Mouse (Mus musculus) heart, postnatal 14 days (tissue): Measurements from ENCODE around the gene Myrfl. TPM values are rescaled to one million over a fixed set of nuclear protein-coding genes. Genes with fewer than 3 reads are reported as not detected.
A peak's percentile ranks its signal among the peaks of the same experiment; 100 is the strongest.

ENCODE experiments used
- DNase-seq, 2 experiments: peaks; one replicate each; pipeline ENCODE4 v3.0.0; 2021 to 2022
- intact Hi-C: fragments of 180-260 bp; cut with DNase I; formaldehyde crosslinking; loops from one replicate; pipeline ENCODE4 v1.15.1; 2025
- long read RNA-seq, 2 experiments: library from polyadenylated mRNA; stranded (forward); transcript quantifications; one replicate each; pipeline ENCODE4 v2.0.0; 2021
- total RNA-seq, 2 experiments: library from RNA; stranded (reverse); gene quantifications; 2 replicates each; pipeline ENCODE4 v1.2.3; 2021

The Myrfl gene
- under 1 TPM; 0.72 to 0.76 TPM for total RNA-seq
- long read RNA-seq, experiment 1, partial matches to known transcripts = 0 of 1 reads
- long read RNA-seq, experiment 1, other reads (novel, unspliced or antisense) = 1 of 1 reads
- long read RNA-seq, experiment 2, partial matches to known transcripts = 1 of 1 reads
- long read RNA-seq, experiment 2, other reads (novel, unspliced or antisense) = 0 of 1 reads

DNA sequence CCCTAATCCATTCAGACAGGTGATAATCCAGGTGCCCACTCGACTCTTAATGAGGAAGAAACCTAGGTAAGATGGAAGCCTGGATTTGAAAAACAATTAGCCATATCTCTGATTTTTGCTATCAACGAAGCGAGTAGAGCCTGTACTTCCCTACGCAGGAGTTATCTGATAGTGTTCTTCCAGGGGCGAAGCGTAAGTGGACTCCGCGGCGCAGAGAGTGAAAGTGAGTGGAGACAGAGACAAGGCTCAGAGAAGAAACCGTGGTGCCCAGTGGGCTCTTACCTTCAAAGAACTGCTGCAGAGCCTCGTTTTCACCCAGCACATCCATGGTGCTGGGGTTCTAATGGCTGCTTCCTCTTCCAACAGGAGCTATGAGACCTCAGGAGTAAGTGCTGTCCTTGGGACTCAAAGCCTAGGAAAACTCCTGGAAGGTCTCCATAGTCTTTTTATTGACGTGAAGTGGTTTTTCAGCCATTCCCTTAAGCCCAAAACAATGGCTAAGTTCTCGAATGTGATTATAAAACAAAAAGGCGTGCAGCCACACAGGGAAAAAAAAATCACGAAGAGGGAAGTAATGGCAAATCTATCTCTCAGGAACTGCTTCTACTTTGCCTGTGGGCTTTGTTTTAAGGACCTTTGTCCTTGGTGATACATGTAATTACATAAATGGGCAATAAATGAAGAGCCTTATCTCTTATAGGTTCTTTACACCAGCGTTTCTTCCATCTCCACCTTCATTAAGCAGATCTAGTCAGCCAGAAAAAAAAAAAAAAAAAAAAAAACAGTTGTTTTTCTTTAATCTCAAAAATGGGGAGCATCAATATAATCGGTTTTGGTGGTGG is at the start of gene Myrfl:
Gene Myrfl (minus strand): TSS at position 584 of the 842 bp plus-strand sequence.
- DNase-seq = no peak
- intact Hi-C loops = no loop called here

DNA sequence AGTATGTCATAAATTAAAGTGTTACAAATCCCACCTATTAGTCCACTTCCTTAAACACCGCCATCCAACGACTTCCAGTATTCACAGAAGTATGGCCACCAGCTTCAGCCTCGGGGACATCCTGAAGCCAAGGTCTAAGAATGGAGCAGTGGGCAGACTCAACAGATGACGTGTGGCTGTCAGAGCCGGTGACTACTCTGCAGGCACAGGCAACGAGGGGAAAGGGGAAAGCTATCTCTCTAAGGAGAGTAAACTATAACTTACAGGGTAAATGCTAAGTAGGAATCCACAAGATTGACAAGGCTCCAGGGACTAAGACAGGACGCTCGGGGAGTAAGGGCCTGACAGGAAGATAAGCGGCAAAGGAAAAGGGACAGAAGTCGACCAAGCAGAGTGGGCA is 48.2 kb upstream of the Myrfl start:
- intact Hi-C loops = loop anchor here (5.0 to 10.0 kb wide), 2 partner anchors 90 to 262 kb away; no protein-coding TSS in a partner anchor
- DNase-seq = no peak

DNA sequence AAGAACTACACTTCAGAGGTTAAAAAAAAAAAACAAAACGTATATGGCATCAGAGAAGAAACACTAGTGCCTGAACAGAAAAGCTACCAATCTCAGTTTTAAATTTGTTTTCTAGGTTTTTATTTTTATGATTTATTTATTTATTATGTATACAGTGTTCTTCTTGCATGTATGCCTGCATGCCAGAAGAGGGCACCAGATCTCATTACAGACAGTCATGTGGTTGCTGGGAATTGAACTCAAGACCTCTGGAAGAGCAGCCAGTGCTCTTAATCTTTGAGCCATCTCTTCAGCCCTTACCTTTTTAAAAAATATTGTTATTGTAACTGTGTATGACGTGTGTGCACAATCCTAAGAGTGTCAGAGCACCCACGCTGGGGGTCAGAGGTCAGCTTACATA is 47.4 kb upstream of the Myrfl start:
- no peak for DNase-seq
- intact Hi-C loops = loop anchor here (10.0 kb wide), 1 partner anchor 91 kb away; no protein-coding TSS in a partner anchor

DNA sequence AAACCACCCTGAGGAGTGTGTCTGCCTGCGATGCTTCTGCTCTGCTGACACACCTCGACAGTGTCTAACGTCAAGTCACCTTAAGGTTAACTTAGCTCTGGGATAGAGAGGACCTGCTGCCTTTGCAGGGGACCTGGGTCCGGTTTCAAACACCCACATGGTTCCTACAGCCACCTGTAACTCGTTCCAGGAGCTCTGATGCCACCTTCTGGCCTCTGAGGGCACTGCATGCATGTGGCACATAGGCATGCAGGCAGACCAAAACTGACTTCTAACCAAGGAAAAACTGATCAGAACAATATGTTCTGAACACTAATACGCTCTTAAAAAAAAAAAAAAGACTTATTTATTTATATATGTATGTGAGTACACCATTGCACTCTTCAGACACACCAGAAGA is 46.3 kb upstream of the Myrfl start:
- intact Hi-C loops = loop anchor here (10.0 kb wide), 1 partner anchor 92 kb away; no protein-coding TSS in a partner anchor
- DNase-seq = peak in 1 of 2 experiments; percentile 29

DNA sequence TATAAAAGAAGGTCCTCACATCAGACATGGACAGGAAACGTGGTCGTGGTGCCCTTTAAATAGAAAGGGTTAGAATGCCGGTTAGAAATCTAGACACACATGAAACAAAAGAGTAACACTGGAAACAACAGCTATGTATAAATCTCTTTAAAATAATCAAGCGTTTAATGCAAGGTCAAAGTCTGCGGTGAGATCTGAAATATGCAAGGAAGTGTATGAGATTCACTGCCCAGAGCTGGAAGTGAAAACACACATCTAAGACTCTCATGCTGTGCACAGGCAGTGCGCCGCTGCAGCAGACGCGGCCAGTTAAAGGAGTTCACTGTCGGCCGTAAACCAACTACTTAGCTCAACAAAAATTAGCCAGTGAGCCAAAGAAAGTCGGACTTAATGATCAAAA is 38.3 kb upstream of the Myrfl start:
- no peak for DNase-seq
- intact Hi-C loops = no loop called here

DNA sequence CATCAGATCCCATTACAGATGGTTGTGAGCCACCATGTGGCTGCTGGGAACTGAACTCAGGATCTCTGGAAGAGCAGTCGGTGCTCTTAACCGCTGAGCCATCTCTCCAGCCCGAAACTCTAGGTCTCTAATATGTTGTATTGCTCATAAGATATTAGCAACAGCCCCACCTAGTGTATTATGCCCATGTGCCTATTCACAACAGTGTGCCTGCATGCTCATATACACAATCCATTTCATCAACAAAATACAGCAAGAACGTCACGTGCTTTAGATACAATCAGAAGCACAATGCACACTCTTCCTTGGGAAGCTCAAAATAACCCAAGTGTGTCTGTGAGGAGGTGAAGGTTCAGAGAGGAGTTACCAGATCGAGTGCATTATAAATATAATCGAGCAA is 37.1 kb upstream of the Myrfl start:
- no peak for DNase-seq
- intact Hi-C loops = no loop called here

DNA sequence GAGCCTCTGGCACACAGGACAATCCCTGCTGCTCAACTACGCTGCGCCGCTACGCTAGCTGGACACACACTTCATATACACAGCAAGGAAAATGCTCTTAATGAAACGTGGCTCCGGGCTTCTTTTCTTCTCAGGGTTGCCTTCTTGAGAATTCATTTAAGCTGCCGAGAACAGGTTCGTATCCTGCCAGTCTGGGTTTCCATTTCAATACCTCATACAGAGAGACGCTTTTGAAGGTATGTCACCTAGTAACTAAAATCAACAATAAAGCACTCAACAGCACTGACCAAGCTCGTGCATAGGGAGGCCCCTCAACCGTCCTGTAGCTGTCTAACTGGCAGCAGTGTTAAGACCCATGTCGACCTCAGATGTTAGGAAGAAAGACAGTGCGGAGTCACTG is 35.7 kb upstream of the Myrfl start:
- intact Hi-C loops = no loop called here
- DNase-seq = no peak

DNA sequence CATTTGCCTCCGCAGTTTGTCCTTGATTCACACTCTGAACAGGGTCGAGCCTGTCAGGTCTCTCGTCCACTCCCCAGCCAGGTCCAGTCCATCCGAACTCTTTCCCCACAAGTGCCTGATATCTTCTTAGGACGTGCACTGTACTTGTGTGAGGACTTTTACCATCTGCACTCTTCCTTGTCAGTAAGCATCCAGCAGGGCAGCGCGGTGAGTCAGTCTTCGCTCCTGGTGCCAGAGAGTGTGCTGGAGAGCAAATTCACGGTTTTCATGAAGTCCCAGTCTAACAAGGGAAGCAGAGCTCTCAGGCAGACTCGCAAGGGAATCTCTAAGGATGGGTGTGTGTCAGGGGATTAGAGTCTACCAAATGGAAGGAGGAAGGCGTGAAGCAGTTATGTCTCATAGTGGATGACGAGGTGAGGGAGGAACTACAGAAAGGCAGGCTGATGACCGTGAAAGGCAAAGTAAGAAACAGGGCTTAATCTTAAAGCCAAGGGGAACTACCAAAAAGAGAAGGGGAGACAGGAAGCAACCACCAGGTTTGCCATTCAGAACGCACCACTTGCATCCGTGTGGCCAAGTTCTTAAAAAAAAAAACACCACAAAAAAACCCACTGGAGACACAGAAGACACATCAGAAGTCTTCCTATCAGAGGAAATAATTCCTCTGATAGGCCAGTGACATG is 34.9 kb upstream of the Myrfl start:
- intact Hi-C loops = no loop called here

DNA sequence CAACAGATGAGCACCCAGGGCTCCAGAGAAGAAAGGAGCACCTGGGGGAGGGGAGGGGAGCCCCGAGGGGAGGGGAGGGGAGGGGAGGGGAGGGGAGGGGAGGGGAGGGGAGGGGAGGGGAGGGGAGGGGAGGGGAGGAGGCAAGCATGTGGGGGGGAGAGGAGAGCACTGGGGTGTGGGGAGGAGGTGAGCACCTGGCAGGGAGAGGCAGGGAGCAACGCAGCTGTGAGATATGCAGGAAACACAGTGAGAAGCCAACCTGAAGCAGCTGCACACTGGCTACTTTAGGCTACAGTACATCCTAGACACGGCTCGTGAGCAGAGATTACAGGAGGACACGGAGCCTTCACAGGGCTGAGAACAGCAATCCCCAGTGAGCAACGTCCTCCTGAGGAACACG is 34.2 kb upstream of the Myrfl start:
- no peak for DNase-seq
- intact Hi-C loops = no loop called here

More for the DNA sequence above, 34.9 kb upstream of the Myrfl start:
- DNase-seq = no peak

DNA sequence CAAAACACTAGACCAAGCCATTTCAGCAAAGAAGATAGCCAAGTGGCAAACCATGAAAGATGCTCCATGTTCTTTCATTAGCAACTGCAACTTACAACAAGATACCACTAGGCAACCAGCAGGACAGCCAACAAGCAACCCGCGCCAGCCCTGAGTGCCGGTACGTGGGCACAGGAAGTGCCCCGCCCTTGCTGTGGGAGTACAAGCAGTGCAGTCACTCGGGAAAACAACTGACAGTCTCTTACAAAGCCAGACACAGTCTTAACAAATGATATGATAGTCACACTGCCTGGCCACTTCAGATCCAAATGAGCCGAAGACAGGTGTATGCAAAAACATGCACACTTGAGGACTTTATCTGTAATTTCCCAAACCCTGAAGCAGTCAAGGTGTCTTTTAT is 33.8 kb upstream of the Myrfl start:
- intact Hi-C loops = no loop called here
- DNase-seq = peak in 1 of 2 experiments; percentile 29

DNA sequence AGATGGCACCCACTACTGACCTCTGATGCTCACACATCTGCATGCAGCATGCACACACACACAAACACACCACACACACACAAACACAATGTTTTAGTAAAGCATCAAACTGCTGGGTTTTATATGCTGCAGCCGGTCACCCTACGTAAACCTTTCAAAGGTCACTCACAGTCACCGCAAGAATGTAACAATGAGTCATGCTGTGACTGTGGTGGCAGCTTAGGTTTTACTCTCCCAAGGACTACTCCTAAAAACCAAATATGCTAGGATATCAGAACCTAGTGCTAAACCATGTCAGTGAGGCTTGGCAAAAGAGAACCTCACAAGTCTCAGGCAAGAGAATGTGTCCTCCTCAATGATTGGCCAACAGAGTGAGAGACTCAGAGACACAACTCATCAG is 32.1 kb upstream of the Myrfl start:
- intact Hi-C loops = no loop called here
- DNase-seq = no peak

DNA sequence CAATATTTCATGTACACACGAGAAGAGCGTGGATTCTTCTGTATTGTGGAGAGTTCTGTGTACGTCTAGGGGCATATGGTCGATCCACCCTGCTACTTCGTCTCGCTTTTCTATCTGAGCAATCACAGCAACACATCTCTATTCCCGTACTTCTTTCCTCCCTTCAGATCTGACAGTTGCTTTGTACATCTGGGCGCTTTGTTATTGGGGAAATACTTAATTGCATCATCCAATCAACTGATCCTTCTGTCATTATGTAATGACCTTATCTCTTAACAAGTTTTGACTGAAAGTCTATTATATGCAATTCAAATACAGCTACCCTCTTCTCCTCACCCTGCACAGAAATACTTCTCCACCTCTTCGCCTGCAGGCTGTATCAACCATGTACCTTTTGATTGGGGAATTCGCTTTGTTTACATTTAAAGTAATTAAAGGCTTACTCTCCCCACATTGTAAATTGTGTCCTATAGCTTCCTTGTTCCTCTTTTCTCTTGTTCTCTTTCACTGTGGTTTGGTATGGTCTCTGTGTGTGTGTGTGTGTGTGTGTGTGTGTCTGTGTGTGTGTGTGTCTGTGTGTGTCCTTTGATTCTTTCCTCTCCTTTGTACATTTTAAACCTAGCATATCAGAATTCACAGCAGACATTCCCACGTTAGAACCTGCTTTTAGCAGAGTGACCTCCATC is 29.9 kb upstream of the Myrfl start:
- intact Hi-C loops = no loop called here

DNA sequence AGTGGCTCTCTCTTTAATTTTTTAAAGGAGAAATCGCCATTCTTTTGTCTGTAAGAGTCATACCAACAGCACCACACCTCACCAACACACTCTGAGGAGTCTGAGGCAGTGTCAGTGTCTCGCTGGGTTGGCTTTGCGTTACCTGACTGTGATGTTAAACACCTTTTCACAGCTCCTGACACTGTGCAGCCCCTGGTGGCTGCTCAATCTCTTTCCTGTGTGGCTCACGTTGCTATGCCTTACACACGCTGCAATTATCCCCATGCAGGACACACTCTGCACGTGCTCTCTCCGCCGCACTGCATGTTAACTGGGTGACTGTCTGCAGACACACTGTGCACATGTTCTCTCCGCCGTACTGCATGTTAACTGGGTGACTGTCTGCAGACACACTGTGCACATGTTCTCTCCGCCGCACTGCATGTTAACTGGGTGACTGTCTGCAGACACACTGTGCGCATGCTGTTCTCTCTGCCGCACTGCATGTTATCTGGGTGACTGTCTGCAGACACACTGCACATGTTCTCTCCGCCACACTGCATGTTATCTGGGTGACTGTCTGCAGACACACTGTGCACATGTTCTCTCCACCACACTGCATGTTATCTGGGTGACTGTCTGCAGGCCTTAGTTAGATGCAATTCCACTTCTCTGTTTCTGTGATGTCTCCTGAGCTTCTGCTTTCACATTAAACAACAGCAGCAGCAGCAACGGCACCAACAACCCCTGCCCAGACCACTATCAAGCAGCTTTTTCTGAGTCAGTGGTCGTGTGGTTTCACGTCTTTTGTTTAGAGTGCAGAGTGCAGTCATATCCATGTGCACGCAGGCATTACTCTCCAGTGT is 27.2 kb upstream of the Myrfl start:
- DNase-seq = no peak

More for the DNA sequence above, 29.9 kb upstream of the Myrfl start:
- no peak for DNase-seq

DNA sequence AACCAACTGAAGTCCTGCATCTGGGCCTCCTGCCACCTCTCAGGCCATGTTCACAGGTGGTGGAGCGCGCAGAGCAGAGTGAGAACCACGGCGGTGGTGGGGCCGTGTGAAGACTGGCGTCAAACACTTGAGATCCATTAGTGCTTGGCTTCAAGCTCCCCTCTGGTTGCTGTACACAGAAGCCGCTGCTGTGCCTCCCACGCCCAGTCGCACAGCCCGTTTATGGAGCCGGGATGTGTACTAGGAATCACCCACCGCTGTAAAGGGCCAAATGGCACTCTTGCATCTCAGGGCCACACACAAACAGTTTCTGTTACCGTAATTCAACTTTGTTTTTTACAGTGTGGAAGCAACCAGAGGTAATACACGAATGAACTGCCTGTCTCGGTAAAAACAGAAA is 25.4 kb upstream of the Myrfl start:
- intact Hi-C loops = no loop called here

More for the DNA sequence above, 27.2 kb upstream of the Myrfl start:
- intact Hi-C loops = no loop called here

DNA sequence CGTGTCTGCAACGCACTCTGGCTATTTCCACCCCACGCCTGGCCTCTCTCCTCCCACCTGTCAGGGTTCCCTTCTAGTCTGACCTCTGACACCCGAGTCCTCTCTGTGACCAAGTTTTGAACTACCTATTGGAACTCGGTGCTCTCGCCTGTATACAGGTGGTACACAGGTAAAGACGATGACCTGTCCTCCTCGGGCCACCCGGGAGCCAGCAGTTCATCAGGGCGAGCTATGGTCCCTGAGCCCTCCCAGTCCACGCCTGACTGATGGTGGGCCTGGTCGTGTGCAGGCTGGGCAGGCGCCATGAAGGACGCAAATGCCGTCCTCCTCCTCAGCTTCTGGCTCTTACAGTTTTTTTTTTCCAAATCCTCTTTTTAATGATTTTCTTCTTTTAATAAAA is 24.7 kb upstream of the Myrfl start:
- intact Hi-C loops = no loop called here
- no peak for DNase-seq

More for the DNA sequence above, 25.4 kb upstream of the Myrfl start:
- no peak for DNase-seq

DNA sequence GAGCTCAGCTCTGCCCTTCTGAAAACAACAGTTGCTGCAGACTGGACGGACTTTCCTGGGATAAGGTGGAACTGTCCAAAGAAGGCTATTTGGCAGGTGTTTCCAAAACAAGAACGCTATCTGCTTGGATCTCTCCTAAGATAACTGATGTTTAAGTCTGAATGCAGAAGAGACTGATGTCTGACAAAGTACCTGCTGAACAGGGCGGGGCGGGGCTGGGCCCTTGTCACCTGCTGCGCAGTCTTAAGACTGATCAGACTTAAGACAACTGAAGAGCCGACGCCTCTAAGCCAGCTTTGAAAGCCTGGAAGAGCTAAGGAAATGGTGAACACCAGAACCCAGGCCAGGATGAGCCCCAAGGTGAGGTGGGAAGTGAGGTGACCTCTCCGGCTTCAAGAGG is 23.9 kb upstream of the Myrfl start:
- intact Hi-C loops = no loop called here

DNA sequence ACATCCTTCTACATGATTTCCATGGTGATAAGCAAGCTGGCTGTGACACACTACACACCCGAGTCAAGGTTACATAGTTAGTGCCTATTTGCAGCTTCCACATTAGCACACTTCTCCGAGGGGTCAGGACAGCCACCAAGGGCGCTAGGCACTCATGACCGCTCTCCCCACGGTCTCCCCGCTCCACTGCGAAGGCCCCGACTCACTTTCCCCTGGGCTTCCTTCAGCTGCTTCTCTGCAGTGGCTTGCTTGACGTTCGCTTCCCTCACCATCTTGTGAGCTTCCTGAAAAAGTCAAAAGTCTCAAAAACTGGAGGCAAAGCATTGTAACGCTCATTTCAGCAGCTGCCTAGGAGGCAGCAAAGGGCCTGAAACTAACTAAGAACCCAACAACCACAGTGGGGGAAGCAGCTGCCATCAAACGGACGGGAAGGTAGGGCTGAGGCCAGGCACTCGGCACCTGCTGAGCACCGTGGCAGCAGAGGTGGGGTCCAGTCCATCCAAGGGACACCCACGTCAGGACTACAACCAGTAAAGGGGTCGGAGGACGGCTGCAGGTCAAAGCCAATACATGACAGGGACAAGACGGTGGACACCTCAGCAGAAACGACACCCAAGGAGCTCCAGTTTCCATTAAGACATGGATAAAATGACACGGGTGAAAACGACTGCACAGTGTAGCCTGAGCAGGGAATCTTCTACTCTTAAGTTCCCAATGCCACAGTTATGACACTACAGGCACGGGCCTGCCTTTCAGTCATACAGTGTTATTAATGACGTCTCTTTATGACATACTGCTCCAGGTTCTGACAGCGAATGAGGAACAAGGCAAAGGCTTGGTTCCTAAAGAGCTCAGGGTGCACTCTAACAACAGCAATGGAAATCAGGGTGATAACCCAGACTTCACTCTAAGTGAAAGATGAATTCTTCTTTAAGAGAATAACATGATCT is 22.9 kb upstream of the Myrfl start:
- intact Hi-C loops = no loop called here
- DNase-seq = no peak

More for the DNA sequence above, 23.9 kb upstream of the Myrfl start:
- DNase-seq = no peak

DNA sequence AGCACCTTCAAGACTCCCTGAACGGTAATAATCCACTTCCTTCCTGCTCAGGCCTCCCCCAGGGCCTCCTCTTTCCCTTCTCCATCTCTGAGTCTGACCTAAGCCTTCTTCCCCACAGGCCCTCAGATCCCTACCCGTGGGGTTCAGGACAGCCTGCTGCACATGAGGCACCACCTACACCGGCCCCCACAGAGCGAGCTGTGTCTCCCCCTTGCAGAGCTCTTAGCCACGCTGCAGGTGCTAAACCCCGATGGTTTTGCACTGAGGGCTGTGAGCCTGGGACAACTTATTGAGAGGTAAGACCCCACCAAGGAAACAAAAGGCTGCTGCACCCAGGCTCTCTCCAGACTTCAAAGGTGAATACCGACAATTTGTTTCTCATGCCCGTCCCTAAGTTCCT is 19.9 kb upstream of the Myrfl start:
- intact Hi-C loops = no loop called here
- no peak for DNase-seq

DNA sequence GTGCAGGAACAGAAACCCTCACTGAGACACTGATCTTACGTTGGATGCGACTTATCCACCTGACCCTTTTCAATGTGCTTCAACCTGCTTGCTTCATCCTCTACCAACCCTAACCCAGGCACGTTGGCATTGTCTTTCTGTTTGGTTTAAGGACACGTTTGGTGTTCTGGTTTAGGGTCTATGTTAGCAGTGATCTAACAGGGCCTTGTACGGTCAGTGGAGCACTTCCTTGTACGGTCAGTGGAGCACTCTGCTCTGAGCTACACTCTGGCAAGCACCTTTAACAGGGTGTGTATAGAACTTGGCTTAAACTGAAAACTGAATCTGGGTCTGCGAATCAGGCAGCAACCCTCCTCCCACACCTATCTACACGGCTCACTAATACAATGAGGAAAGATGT is 18.6 kb upstream of the Myrfl start:
- intact Hi-C loops = no loop called here
- no peak for DNase-seq
